Mouse (Mus musculus): Measurements from ENCODE around the gene Fancf.

DNA sequence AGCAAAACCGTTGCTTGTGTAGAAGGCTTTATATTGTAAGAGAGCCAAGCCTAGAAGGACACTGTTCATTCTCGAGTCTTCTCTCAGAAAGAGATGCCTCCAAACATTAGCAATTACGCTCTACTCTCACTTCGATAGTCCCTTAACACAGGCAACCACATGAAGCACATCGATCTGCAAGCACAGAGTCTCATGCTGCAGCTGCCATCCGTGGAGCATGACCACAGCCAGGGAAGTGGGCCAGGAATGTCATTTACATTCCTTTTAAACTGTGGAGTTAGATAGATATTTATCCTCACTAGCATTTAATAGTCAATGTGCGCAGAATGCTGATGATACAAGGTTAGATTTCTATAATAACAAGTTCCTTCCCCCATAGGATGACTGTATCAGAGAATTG is 21.6 kb downstream of the Fancf start:
- TF ChIP-seq CTCF (conservative IDR thresholded peaks at IDR 0.05; ENCODE audit: low read length) (no peak), NANOG (IDR thresholded peaks at IDR 0.05; ENCODE audit: borderline replicate concordance, low read length) (no peak)
